Mouse (Mus musculus): ENCODE results near the gene Copg2.

Gene Copg2

DNA sequence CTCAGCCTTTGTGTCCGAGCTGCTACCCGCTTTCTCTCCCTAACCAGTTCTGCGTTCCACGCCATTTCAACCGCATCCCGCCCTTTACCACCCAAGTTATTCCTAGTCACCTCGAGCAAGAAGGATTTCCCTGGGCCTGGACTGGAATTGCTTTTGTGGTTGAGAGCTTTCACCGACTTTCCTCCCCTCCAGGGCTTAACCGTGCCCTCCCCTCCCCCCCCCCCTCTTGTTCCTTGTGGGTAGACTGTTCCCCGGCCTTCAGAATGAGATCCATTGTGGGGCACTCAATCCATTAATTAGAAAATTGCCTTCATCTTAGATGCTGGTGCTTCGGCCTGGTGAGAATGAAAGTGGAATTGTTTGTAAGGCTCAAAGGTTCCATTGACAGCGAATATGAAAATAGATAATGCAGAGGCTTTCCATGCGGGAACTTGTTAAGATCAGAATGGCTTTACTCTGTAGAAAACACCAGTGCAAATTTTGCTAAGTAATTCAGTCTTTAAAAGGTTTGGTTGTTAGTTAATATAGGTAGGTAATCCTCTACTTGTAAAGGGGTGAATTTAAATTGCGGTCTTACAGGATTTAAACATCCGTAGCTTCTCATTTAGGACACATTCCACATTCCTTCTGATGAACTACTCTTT is 160.7 kb downstream of the Copg2 start:
- in situ Hi-C loops (cut with MboI, MseI): loop anchor here (10.0 kb wide), 1 partner anchor 211 kb away; no protein-coding TSS in a partner anchor

DNA sequence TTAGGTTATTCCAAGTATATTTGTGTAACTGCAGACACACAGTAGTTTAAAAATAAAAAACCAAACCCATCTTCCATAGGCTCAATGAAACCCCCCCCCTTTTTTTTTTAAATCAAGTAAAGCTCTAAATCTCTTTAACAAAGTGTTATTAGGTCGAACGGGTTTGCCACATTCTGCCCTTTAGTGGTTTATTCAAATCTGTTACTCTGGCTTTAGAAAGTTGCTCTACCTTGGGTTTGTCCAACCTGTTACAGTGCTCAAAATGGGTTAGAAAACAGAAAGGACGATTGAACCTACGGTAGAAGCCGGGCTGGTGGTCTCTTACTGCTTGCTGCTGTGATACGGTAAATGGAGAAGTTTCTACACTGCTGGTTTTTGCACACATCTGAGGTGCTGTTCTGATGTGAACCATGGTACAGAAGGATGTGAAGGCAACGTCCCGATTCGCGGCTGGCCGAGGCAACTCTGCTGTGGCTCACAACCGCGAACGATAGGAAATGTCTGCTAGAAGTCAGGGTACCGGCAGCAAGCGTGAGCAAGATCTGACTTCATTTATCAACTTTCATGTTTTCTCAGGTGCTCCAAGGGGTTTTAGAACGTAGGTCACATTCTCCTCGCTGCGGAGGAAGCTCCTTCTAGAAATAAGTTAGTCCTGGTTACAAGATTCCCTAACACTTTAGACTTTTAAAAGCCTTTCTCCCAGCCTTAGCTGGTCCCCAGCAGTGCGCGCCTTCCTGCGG is 161.4 kb downstream of the Copg2 start:
- in situ Hi-C loops (cut with MboI, MseI): loop anchor here (10.0 kb wide), 1 partner anchor 210 kb away; no protein-coding TSS in a partner anchor

DNA sequence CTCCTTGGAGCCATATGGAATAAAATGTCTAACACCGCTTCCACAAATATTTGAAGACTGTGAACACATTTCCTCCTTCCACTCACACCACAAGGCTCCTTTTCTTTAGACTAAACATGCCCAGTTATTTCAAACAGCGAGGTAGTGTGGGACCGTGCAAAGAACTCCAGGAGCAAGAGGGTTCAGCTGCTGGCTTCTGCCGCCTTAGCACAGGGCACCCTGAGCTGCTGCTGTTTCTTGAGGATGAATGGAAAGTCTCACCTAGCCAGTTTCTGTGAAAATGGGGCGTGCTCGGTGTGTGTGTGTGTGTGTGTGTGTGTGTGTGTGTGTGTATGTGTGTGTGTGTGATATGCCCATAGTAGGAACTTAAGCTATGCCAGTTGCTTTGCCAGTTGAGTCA is 162.1 kb downstream of the Copg2 start:
- in situ Hi-C loops (cut with MboI, MseI): loop anchor here (10.0 kb wide), 1 partner anchor 210 kb away; no protein-coding TSS in a partner anchor

DNA sequence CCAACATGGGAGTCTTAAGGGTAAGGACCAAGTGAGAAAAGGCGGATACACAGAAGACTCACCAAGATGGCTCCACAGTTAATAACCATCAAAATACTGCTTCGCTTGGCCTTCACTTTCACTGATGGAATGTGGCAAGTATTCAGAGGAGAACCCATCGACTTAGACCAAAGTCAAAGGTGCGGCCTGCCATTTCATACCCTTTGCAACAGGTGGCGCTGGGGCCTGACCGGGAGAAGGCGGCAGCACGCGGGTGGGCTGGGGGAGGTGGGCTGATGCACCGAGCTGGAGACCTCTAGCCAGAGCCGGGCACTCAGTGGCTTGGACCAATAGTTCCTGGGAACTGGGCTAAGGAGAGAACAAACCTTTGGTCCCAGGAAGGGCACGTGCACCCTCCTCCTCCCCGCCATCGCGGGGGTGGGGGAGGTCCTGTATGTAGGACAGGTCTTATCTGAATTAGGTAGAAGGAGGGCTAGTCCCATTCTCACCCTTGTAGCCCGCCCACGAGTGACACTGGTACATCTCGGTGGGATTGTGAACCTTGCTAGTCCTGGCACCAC is 163.9 kb downstream of the Copg2 start:
- in situ Hi-C loops (cut with MboI, MseI): loop anchor here (10.0 kb wide), 1 partner anchor 208 kb away; no protein-coding TSS in a partner anchor

DNA sequence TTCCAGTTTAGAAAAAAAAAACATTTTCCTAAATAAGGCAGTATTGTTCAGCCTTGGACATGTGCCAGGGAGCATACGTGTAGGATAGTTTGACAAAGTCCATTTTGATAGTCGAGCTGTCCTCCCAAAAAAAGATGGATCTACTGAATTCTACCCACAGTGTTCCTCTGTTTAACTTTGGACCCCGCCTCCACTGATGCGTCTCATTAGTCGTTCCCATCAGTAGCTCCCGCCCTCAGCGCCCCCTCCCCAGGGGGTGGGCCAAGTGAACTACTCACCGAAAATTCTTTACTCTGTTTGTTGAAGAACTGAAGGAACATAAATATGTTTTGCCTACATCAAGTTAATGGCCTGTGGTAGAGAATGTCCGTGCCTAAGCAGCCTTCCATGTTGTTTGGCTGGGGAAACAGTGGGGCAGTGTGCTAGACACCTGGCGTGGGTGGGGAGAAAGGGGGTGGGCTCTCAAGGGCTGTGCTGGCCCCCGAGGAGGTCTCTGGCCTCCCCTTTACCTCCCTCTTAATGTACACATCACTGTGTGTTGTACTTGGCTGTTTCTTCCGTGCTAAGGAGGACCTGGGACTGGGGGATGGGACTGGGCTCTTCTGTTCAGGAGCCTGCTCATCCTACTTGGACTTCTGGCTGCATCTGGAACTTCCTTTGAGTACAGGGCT is 166.2 kb downstream of the Copg2 start:
- in situ Hi-C loops (cut with MboI, MseI): loop anchor here (10.0 kb wide), 1 partner anchor 206 kb away; no protein-coding TSS in a partner anchor

DNA sequence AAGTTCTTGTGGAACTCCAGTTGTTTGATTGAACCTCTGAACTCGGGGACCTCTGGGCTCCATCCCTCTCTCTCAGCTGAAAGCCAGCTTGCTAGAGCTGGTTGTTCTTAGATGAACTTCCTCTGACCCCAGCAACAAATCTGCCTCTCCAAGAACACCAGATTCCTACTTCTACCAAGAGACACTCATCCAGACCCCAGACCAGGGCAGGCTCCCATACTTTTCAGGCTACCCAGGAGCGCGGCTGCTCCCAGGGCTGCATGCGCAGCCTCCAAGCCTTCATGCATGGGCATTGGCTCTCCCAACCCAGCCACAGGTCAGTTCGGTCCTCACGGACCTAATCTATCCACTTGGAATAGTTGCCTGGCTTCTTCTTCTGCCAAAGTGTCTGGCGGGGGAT is 173.3 kb downstream of the Copg2 start, which contains the start of gene Mest:
Gene Mest, plus strand, starts transcription at position 217 of the 400 bp plus-strand sequence.
- in situ Hi-C loops (cut with MboI, MseI): loop anchor here (10.0 kb wide), 1 partner anchor 121 kb away; no protein-coding TSS in a partner anchor

DNA sequence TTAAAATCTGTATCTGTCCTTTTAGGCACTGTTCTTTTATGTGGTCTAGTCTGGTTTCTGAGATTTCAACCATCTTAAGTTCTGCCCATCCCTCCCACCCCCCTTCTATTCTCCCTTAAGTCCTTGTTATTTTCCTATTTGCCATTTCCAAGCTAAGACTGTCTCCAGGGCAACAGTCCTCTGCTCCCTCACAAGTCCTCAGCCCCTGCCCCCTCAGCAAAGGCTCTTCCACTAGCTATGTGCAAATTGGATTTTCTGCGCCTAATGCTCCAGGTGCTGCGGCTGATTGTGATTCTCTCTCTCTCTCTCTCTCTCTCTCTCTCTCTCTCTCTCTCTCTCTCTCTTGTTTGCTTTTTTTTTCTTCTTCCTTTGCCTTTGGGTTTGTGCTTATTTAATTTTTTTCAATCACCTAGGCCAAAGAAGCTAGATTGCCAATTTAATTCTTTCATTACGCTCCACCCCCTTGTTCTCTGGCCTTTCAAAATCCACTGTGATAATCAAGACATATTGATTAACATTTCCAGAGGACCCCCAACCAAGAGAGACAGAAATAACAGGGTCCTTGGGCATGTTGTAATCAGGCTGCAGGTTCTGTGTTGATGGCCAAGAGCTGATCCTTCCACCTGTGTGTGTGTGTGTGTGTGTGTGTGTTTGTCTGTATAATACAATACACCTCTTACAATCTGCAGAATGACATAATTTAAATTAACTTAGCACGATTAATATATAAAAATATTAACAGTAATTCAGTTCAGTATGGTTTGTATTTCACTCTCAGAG is 174.0 kb downstream of the Copg2 start:
- in situ Hi-C loops (cut with MboI, MseI): loop anchor here (10.0 kb wide), 1 partner anchor 122 kb away; no protein-coding TSS in a partner anchor

DNA sequence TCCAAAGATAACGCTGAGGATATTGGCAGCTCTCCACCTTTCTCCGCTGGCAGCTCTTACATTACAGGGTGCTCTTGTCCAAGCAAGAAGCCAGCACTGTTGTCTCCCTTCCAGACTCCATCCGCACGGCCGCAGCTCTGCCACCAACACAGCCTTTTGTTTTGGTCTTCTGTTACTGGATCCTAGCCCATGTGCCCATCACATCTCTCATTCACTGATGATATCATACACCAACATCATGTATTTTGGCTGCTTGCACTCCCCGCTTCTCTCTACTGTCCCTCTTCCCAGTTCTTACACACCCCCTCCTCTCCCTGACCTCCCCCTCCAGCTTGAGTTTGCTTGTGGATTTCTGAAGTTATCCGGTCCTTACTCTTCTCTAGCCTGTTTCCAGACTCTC is 179.8 kb downstream of the Copg2 start:
- in situ Hi-C loops (cut with MboI, MseI): no loop called here

DNA sequence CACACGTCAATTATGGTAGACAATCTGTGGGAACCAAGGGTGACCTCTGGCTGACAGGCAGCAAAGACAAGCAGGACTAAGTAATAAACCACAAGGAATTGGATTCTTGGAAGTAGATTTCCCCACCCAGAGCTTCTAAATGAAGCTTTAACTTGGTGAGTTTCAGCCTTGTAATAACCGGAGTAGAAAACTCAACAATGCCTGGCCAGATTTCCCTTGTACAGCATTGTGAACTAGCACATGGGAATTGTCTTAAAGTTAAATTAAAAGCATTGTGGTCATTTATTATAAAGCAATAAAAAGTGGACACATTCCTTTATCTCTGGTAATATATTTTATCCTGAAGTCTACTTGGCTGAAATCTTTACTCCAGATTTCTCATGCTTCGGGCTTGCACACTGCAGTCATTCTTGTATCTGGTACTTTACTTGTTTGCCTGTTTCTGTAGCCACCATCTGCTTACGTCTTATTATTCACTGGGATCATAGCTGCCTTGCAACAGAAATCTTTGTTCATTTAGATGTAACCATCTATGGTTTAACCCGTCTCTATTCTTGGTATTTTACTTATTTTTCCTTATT is 181.6 kb downstream of the Copg2 start:
- in situ Hi-C loops (cut with MboI, MseI): no loop called here

DNA sequence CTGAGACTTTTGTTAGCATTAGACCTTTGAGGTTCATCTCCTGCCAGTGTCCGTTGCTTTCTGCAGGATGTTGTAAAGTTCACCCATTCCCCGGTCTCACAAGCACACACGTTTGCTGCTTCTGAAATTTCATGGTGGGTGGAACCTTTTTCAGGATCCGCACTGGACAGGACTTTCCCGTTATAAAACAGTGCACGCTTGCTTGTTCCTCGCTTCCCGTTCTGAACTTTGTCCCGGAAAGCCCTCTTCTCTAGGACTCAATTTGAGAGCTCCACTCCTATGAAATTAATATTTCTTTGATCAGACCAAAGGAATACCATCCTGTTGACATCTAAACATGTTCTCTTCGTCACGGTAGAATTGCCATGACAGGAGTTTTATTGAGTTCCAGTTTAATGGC is 182.7 kb downstream of the Copg2 start:
- in situ Hi-C loops (cut with MboI, MseI): no loop called here

DNA sequence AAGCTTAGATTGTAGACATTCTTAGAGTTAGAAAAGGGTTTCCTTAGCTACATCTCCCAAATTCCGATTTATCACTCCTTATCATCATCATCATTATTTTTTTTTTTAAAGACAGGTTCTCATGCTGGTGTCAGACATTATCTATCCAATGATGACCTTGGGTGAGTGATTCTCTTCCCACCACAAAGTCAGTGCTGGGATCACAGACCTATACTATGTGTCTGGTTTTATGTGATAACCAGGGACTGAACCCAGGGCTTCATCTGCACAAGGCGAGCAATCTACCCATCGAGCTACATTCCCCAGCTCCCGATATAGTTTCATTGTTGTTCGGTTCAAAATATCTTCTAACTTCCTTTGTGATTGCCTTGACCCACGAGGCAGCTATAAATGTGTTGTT is 183.1 kb downstream of the Copg2 start:
- in situ Hi-C loops (cut with MboI, MseI): no loop called here

DNA sequence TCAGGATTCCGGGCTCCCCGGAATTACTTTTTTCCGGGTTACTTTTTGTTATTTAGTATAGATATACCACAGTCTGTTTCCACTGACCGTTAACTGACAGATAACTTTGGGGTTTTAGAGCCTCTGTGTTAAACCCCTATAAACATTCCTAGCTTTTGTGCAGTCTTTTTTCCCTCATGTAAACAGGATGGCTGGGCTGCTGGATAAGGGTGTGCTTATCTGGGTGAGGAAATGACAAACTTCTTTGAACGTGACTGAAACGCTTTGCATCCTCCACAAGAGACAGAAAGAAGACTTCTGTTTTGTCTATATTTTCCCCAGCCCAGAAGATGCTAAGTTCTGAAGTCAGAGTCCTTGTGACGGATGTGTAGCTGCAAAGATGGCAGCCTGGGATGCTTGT is 184.1 kb downstream of the Copg2 start:
- in situ Hi-C loops (cut with MboI, MseI): no loop called here

DNA sequence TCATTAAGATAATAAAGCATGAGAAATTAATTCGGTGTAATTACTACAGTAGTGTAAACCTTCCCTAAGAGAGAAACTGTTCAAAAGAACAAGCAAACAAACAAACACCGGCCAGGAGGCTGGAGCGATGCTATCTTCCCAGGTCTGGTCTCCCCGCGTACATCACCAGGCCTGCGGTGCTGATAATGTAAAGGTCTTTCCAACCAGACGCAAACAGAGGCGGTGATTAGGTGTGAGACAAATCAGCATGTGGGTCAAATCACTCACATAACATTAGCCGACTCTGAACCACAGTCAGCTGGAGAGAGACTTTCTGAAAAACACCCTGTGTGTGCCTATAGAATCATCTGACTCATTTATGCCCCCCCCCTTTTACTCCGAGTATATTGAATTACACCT is 185.2 kb downstream of the Copg2 start:
- in situ Hi-C loops (cut with MboI, MseI): no loop called here

DNA sequence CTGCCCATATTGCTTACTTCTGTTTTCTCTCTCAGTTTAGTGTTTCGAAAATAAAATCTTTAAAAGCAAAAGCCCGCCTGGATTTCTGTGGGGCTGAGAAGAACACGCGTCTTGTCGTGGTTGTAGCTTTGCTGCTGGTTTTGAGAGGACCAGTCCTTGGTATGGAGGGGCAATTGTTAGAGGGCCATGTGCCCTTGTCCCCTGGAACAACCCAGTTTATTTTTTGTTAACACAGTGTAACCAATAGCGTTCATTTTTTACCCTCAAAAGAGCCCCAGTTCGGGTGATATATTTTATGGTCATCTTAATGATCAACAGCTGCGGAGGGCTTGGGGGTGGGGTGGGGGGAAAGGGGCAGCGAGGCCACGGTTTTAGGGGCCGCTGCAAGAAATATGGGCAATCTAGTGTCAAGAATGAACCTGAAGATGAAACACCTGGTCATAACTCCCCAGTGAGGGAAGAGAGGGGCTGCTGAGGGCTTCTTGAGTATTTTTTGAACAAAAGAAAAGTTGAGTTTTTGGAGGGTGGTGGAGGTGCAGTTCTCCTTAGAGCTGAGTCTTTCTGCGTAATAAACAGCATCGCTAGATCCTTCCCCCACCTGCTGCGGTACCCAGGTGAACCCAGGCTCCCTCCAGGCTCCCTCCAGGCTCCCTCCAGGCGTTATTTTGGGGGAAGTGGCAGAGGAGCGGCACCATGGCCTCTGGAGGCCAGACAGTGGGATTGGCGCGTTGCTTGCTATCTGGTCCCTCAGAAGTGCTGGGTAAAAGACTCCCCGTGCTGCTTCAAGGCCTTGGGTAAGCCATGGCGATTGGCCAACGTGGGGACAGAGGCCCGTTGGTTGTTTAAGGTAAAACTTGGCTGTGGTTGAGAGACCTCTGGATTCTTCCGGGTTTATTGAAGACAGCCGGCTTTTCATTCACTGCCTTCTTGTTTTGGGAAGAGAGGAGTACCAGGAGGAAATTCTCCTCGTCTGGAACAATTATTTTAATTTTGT is 185.9 kb downstream of the Copg2 start:
- in situ Hi-C loops (cut with MboI, MseI): no loop called here

DNA sequence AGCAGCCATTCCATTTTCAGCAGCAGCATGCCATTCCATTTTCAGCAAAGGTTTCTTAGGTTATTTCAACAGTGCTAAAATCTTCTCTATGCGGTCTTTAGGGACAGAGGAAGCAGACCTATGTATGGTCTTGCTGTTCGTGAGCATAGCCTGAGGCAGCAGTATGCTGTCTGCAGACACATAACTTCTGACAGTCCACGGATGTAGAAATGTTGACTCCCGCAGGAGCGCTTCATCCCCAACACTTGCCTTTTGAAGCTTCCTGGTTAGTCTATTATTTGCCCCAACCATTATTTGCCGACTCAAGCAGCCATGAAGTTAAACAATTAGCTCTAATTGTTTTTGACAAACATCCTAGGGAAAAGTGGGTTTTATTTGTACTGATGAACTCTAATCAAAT is 187.5 kb downstream of the Copg2 start:
- in situ Hi-C loops (cut with MboI, MseI): loop anchor here (10.0 kb wide), 1 partner anchor 184 kb away; no protein-coding TSS in a partner anchor

DNA sequence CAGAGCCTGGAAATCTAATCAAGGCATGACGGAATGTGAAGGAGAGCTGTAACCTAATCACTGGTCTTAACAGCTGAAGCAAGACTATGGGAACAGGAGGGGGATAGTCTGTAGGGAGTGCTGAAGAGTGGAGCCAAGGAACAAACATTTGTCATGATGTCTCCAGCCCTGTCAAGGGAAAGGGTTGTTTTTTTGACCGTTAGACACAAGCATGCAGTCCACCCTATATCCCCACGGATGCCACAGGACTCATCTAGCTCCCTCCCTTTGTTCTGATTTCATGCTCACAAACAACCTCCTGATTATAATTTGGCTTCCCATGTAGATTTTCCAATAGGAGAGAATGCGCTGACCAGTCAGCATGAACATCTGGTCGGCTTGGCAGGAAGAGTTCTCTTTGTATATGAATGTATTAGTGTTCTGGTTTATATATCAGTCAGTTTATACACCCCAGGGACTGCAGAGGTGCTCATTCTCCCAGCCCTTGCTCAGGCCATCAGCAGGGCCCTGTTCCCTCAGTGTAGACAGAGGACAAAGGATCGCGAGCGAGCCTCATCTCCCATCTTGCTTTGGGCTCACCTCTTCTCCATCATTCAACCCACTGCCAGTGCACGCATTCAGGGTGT is 192.5 kb downstream of the Copg2 start:
- in situ Hi-C loops (cut with MboI, MseI): loop anchor here (10.0 kb wide), 1 partner anchor 179 kb away; no protein-coding TSS in a partner anchor

DNA sequence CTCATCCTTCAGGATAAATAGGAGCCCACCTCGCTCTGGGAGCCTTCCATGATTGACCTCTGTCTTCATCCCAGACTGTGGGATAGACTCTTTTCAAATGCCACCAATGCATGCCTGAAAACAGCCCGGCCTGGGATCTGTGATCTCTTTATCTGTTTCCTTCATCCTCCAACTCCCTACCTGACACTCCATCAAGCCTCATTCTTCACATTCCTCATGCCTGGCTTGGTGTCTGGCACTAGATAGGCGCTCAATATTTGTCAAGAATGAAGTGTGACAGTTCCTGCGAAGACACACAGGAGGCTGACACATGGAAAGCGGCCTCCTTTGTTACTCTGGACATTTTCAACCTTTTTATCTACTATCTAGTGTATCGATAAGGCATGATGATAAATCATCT is 193.1 kb downstream of the Copg2 start:
- in situ Hi-C loops (cut with MboI, MseI): loop anchor here (10.0 kb wide), 1 partner anchor 179 kb away; no protein-coding TSS in a partner anchor

DNA sequence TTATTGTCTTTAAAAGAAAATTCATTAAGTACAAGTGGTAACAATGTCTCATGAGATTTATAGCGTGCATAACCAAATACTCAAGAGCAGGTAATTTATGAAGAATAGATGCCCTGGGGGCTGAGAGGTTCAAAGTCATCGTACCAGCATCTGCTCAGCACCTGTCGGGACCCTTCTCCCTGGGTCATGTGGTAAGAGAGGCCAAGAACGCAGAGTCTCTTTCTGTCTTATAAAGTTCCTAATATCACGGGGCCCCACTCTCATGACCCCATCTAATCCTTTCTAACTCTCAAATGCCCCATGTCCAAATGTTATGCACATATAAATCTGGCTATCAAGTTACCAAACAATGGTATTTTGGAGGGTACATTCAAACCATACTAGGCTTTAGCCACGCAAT is 193.7 kb downstream of the Copg2 start:
- in situ Hi-C loops (cut with MboI, MseI): loop anchor here (10.0 kb wide), 1 partner anchor 178 kb away; no protein-coding TSS in a partner anchor

DNA sequence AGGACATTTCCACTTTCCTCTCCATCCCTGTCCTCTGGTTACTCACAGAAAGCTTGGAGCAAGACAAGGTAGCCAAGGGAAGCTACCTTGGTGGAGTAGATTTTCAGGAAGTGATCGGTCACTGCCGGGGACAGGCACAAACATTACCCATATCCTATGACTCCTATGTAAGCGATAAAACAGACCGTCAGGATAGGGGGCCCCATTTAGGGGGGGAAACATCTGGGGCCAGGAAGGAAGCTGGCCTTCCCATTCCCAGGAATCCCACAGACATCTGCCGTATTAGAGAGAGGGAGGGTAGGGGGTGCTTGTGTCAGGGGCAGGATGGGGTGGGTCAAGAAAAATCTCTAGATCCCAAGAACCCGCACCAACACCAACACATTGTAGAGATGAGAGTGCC is 196.4 kb downstream of the Copg2 start:
- in situ Hi-C loops (cut with MboI, MseI): loop anchor here (10.0 kb wide), 1 partner anchor 175 kb away; no protein-coding TSS in a partner anchor
